In the genomic region with DNA sequence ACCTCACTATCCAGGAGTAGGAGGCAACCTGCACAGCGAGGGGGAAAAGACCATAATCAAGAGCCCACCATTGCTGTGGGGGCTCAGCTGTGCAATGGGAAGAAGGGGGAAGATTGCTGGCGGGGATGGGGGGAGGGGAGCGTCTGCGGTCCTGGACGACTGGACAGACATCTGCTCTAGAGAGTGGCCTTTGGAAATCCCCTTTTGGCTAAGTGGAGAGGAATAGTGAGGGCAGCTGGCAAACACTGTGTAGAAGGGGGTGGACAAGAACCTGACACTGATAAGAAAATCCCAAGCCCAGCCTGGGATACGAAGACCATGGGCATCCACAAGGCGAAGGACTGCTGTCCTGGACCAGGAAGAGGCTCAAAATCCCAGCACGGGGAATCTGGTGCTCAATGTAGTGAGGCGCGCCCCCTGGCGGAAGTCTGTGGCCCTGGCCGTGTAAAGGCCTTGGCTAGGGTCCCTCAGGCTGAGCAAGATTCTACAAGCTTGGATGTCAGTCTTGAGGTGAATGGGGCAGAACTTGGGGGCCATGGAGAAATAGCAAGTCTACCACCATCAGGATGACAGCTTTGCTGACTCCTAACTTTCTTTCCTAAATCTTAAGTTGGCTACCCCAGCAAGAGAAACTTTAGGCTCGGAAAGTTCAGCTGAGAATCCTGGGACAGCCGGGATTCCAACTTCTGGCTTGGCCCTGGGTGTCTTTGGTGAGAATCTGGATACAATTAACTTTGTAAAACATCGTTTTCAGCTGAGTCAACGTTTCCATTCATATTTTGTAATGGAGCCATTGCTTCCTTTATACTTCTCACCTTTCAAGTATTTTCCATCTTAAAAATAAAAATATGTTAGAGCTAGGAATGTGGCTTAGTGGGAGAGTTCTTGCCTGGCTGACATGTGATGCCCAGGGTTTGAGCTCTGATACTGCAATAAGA, we compare ENCODE assay signal across 8 mouse cellular contexts. TPM values are rescaled to one million over a fixed set of nuclear protein-coding genes. Genes with fewer than 3 reads are reported as not detected.
A peak's percentile ranks its signal among the peaks of the same experiment; 100 is the strongest.
DNase-seq lines count a peak whose midpoint lies in the region; ATAC-seq and TF ChIP-seq lines count a peak whose summit lies in the region.

No protein-coding gene starts in this region.

- intact Hi-C loops in heart, postnatal 36 days (cut with DNase I): loop anchor here (1.0 kb wide), 2 partner anchors 117 to 121 kb away; partner anchors contain the start of gene Ebf4

- H3K4me2 ChIP-seq in CH12.LX (ENCODE audit: insufficient read depth, low read depth, poor library complexity, severe bottlenecking): peak overlapping the region; percentile 44
- no peak overlapping the region for H3K4me2 ChIP-seq in forebrain, embryonic 12.5 days
- H3K4me2 ChIP-seq in lung, embryonic 14.5 days: no peak overlapping the region

- peak; percentile 73 to 79 for TF ChIP-seq CTCF in CH12.LX (conservative IDR thresholded peaks at IDR 0.05 in 1 of 2, IDR thresholded peaks at IDR 0.05 in 1 of 2; ENCODE audit: low read depth in 2 of 2, low read length in 2 of 2)
- TF ChIP-seq CTCF in lung, embryonic 14.5 days (IDR thresholded peaks at IDR 0.05; ENCODE audit: low read depth): peak; percentile 94

- H3K9ac ChIP-seq in CH12.LX (ENCODE audit: insufficient read depth, low read depth): no peak overlapping the region
- H3K9ac ChIP-seq in forebrain, embryonic 12.5 days: no peak overlapping the region
- no peak overlapping the region for H3K9ac ChIP-seq in lung, embryonic 14.5 days

- peak; percentile 70 for DNase-seq in CH12.LX (ENCODE audit: extremely low read depth)
- peak; percentile 49 for DNase-seq in c-Kit-positive CD71-positive TER-119-positive erythroid progenitor cells, embryonic 14.5 days (ENCODE audit: low spot score)
- peak; percentile 86 to 89 for DNase-seq in heart, postnatal 36 days
- peak; percentile 65 to 89 for DNase-seq in layer of hippocampus, adult 18-20 months (ENCODE audit: low spot score in 2 of 2)
- peak; percentile 95 for DNase-seq in lung, embryonic 14.5 days
- DNase-seq in ovary, adult 18-20 months (ENCODE audit: low spot score): peak; percentile 70
- DNase-seq in thymus, adult 18-20 months: peak; percentile 37 to 43

- TF ChIP-seq EP300 in CH12.LX (IDR thresholded peaks at IDR 0.05; ENCODE audit: low read length): peak; percentile 51; the same call in 1 of the 2 replicates

- H3K36me3 ChIP-seq in CH12.LX (replicated peaks in 1 of 2; ENCODE audit: control insufficient read depth in 1 of 2, insufficient read depth in 1 of 2, low read length in 1 of 2): peaks cover 0 to 12% of the 10 kb centered on the region in 2 experiments
- no peaks in the 10 kb centered on the region for H3K36me3 ChIP-seq in forebrain, embryonic 12.5 days (replicated peaks)
- H3K36me3 ChIP-seq in lung, embryonic 14.5 days (ENCODE audit: insufficient read depth): no peaks in the 10 kb centered on the region

- H3K27ac ChIP-seq in CH12.LX (ENCODE audit: insufficient read depth, low read depth): no peak overlapping the region
- no peak overlapping the region for H3K27ac ChIP-seq in forebrain, embryonic 12.5 days
- H3K27ac ChIP-seq in lung, embryonic 14.5 days (ENCODE audit: low read depth): no peak overlapping the region

- TF ChIP-seq POLR2A in CH12.LX (IDR thresholded peaks at IDR 0.05; ENCODE audit: low read depth, low read length): no peak

- peak; percentile 84; the same call in 1 of the 2 replicates for ATAC-seq in forebrain, embryonic 12.5 days (ENCODE audit: low FRiP score)
- ATAC-seq in lung, embryonic 14.5 days (ENCODE audit: insufficient read depth): peak; percentile 86

- TF ChIP-seq RAD21 in CH12.LX (IDR thresholded peaks at IDR 0.05; ENCODE audit: low read depth, low read length): peak; percentile 39

- H3K27me3 ChIP-seq in CH12.LX (replicated peaks): no peaks in the 10 kb centered on the region
- peaks cover 17% of the 10 kb centered on the region for H3K27me3 ChIP-seq in forebrain, embryonic 12.5 days
- H3K27me3 ChIP-seq in lung, embryonic 14.5 days (ENCODE audit: insufficient read depth, low read length): no peaks in the 10 kb centered on the region

- peaks cover 13 to 44% of the 10 kb centered on the region in 2 experiments for H3K4me1 ChIP-seq in CH12.LX (ENCODE audit: control insufficient read depth in 1 of 2, insufficient read depth in 2 of 2)
- H3K4me1 ChIP-seq in forebrain, embryonic 12.5 days: peaks cover 11% of the 10 kb centered on the region; the same call in 1 of the 2 replicates
- no peaks in the 10 kb centered on the region for H3K4me1 ChIP-seq in lung, embryonic 14.5 days (ENCODE audit: insufficient read depth)

- in situ Hi-C loops in CH12.LX (cut with MboI; ENCODE audit: low pct_ligation_motif_present, low pct_unique_long_range_greater_than_20kb, low sequenced_read_pairs): no loop called here

- peaks cover 2% of the 10 kb centered on the region for H3K9me3 ChIP-seq in CH12.LX (replicated peaks; ENCODE audit: low read length)
- H3K9me3 ChIP-seq in forebrain, embryonic 12.5 days: no peaks in the 10 kb centered on the region
- no peaks in the 10 kb centered on the region for H3K9me3 ChIP-seq in lung, embryonic 14.5 days (ENCODE audit: low read depth, low read length)

- dilution Hi-C loops in CH12.LX (cut with MboI; ENCODE audit: extremely low pct_ligation_motif_present, extremely low pct_unique_long_range_greater_than_20kb, low sequenced_read_pairs): no loop called here

- H3K4me3 ChIP-seq in CH12.LX (replicated peaks in 1 of 3; ENCODE audit: low read depth in 2 of 3, low read length in 2 of 3, poor library complexity in 1 of 3): peak overlapping the region in 1 of 3 experiments; percentile 23
- H3K4me3 ChIP-seq in forebrain, embryonic 12.5 days (replicated peaks): no peak overlapping the region
- no peak overlapping the region for H3K4me3 ChIP-seq in lung, embryonic 14.5 days (ENCODE audit: low read depth, low read length)

- no peaks in the 10 kb centered on the region for H3K79me2 ChIP-seq in CH12.LX (replicated peaks; ENCODE audit: control insufficient read depth, extremely low read depth, insufficient read depth, poor library complexity, severe bottlenecking)

- 38% methylated on average over 16 of the region's 16 CpGs for WGBS in forebrain, embryonic 12.5 days
- 36% methylated on average over 16 of the region's 16 CpGs for WGBS in lung, embryonic 14.5 days

TF ChIP-seq in CH12.LX, 34 proteins besides CTCF, POLR2A, EP300 and RAD21:
- peak; percentile 58; the same call in 1 of the 2 replicates for TF ChIP-seq CHD2 (IDR thresholded peaks at IDR 0.05; ENCODE audit: low read length)
- TF ChIP-seq IRF4 (IDR thresholded peaks at IDR 0.05; ENCODE audit: low read depth, low read length): no peak
- peak; percentile 59; the same call in 1 of the 2 replicates for TF ChIP-seq TCF12 (IDR thresholded peaks at IDR 0.05; ENCODE audit: low read depth, low read length)
- peak; percentile 63 for TF ChIP-seq SMC3 (IDR thresholded peaks at IDR 0.05; ENCODE audit: low read depth, low read length)
- TF ChIP-seq ELF1 (IDR thresholded peaks at IDR 0.05; ENCODE audit: low read depth, low read length): peak; percentile 47; the same call in 1 of the 2 replicates

RNA-seq across cellular contexts. Expression of gene Tmem239, which starts 5.5 kb away (rescaled TPM):
- total RNA-seq in CH12.LX (2012; rRNA removed) (not detected in 2 replicates), CH12.LX (2014; rRNA removed) (not detected in 2 replicates)
- polyA plus RNA-seq in CH12.LX (2012; ENCODE audit: insufficient read length, low read depth): not detected in 2 replicates
- 0.15 TPM in 1 of 2 replicates, not detected in the other for polyA plus RNA-seq in forebrain, embryonic 12.5 days (2016; fragmentation: Nextera tagmentation; extraction: Ambion mirVana)
- not detected for total RNA-seq in heart, postnatal 36 days (2021)
- not detected for total RNA-seq in layer of hippocampus, adult 18-20 months (2021)
- not detected in 2 replicates for polyA plus RNA-seq in lung, embryonic 14.5 days (2014; fragmentation: Nextera tagmentation; extraction: Ambion mirVana)

RNA-seq across cellular contexts. Expression of gene 1700020A23Rik, which starts 6.8 kb away (rescaled TPM):
- not detected in 2 replicates for total RNA-seq in CH12.LX (2012; rRNA removed)
- total RNA-seq in CH12.LX (2014; rRNA removed): not detected in 2 replicates
- not detected in 2 replicates for polyA plus RNA-seq in CH12.LX (2012; ENCODE audit: insufficient read length, low read depth)
- polyA plus RNA-seq in forebrain, embryonic 12.5 days (2016; fragmentation: Nextera tagmentation; extraction: Ambion mirVana): not detected in 2 replicates
- total RNA-seq in heart, postnatal 36 days (2021): not detected
- not detected for total RNA-seq in layer of hippocampus, adult 18-20 months (2021)
- not detected in 2 replicates for polyA plus RNA-seq in lung, embryonic 14.5 days (2014; fragmentation: Nextera tagmentation; extraction: Ambion mirVana)

RNA-seq across cellular contexts. Expression of gene Gm28372, which starts 6.8 kb away (rescaled TPM):
- total RNA-seq in CH12.LX (2012; rRNA removed): not detected in 2 replicates
- not detected in 2 replicates for total RNA-seq in CH12.LX (2014; rRNA removed)
- polyA plus RNA-seq in CH12.LX (2012; ENCODE audit: insufficient read length, low read depth): 0.23 TPM in 1 of 2 replicates, not detected in the other
- not detected in 2 replicates for polyA plus RNA-seq in forebrain, embryonic 12.5 days (2016; fragmentation: Nextera tagmentation; extraction: Ambion mirVana)
- total RNA-seq in heart, postnatal 36 days (2021): not detected
- total RNA-seq in layer of hippocampus, adult 18-20 months (2021): not detected
- not detected in 2 replicates for polyA plus RNA-seq in lung, embryonic 14.5 days (2014; fragmentation: Nextera tagmentation; extraction: Ambion mirVana)

RNA-seq across cellular contexts. Expression of gene Vps16, which starts 12.3 kb away (rescaled TPM):
- total RNA-seq in CH12.LX (2012; rRNA removed): 105 and 119 TPM in 2 replicates
- total RNA-seq in CH12.LX (2014; rRNA removed): 76.7 and 98.4 TPM in 2 replicates
- polyA plus RNA-seq in CH12.LX (2012; ENCODE audit: insufficient read length, low read depth): 113 and 141 TPM in 2 replicates
- 133 and 137 TPM in 2 replicates for polyA plus RNA-seq in forebrain, embryonic 12.5 days (2016; fragmentation: Nextera tagmentation; extraction: Ambion mirVana)
- total RNA-seq in heart, postnatal 36 days (2021): 10 to 100 TPM; 25.2 to 30.7 TPM
- 10 to 100 TPM; 85.2 to 87.8 TPM for total RNA-seq in layer of hippocampus, adult 18-20 months (2021)
- 63.3 and 66.0 TPM in 2 replicates for polyA plus RNA-seq in lung, embryonic 14.5 days (2014; fragmentation: Nextera tagmentation; extraction: Ambion mirVana)

RNA-seq across cellular contexts. Expression of gene Pced1a, which starts 12.7 kb away (rescaled TPM):
- 13.3 and 15.3 TPM in 2 replicates for total RNA-seq in CH12.LX (2012; rRNA removed)
- 9.6 and 11.6 TPM in 2 replicates for total RNA-seq in CH12.LX (2014; rRNA removed)
- polyA plus RNA-seq in CH12.LX (2012; ENCODE audit: insufficient read length, low read depth): 15.6 and 17.1 TPM in 2 replicates
- polyA plus RNA-seq in forebrain, embryonic 12.5 days (2016; fragmentation: Nextera tagmentation; extraction: Ambion mirVana): 10.9 TPM in 2 replicates
- 1 to 10 TPM; 4.9 to 5.3 TPM for total RNA-seq in heart, postnatal 36 days (2021)
- total RNA-seq in layer of hippocampus, adult 18-20 months (2021): 10 to 100 TPM; 23.1 to 23.4 TPM
- 10.8 and 13.5 TPM in 2 replicates for polyA plus RNA-seq in lung, embryonic 14.5 days (2014; fragmentation: Nextera tagmentation; extraction: Ambion mirVana)

Comparison
In these comparisons a context has a peak if more than half of its experiments do, and no peak if none do; other contexts are left out.
1. DNase-seq: peak in every context shown above with its lines; median percentile 95 in lung, embryonic 14.5 days; 88 in heart, postnatal 36 days; 77 in layer of hippocampus, adult 18-20 months; 70 in CH12.LX; 70 in ovary, adult 18-20 months; 49 in c-Kit-positive CD71-positive TER-119-positive erythroid progenitor cells, embryonic 14.5 days; 40 in thymus, adult 18-20 months.